Mouse (Mus musculus) Patski (cell line): Measurements from ENCODE around the gene Pf4. TPM values are rescaled to one million over a fixed set of nuclear protein-coding genes. Genes with fewer than 3 reads are reported as not detected.
"Not testable (repeated sequence)": the region's sequence is repeated elsewhere in the genome, so short reads cannot be mapped to it uniquely, and the experiment has no call there.

Experiments
- ATAC-seq: fragments of 100-300 bp; one replicate; pipeline ENCODE4 v1.8.0; 2021
- CTCF ChIA-PET: fragments of 350-600 bp; sonication (Branson Sonifier 250); formaldehyde crosslinking; loops from one replicate; lab custom pipeline; 2022; ENCODE audit warnings: inconsistent platforms; lab: Charles Lee
- POLR2A ChIA-PET: fragments of 350-600 bp; sonication (Branson Sonifier 250); formaldehyde crosslinking; loops from one replicate; lab custom pipeline; 2022; ENCODE audit warnings: antibody characterized with exemption, inconsistent platforms; lab: Charles Lee
- DNase-seq: peaks from one replicate; pipeline ENCODE4 v3.0.0-alpha.2; 2011; ENCODE audit warnings: low read depth, low spot score
- H3K27me3 ChIP-seq: fragments of 371-371 bp; one replicate; pipeline ENCODE4 v1.5.1; 2021
- CTCF ChIP-seq: fragments of 100-300 bp; IDR thresholded peaks from one replicate; pipeline ENCODE4 v1.5.1; 2021
- in situ Hi-C: fragments of 300-500 bp; cut with MboI; formaldehyde crosslinking; loops from 3 replicates; pipeline ENCODE4 v1.11.1; 2018; ENCODE audit warnings: low pct_unique_long_range_greater_than_20kb, mixed read lengths
- polyA plus RNA-seq: library from polyadenylated mRNA; unstranded; gene quantifications from one replicate; pipeline ENCODE4 v1.2.3, GENCODE M21; 2021

The Pf4 gene
- polyA plus RNA-seq, 1 experiment from 2014 or later = not detected

DNA sequence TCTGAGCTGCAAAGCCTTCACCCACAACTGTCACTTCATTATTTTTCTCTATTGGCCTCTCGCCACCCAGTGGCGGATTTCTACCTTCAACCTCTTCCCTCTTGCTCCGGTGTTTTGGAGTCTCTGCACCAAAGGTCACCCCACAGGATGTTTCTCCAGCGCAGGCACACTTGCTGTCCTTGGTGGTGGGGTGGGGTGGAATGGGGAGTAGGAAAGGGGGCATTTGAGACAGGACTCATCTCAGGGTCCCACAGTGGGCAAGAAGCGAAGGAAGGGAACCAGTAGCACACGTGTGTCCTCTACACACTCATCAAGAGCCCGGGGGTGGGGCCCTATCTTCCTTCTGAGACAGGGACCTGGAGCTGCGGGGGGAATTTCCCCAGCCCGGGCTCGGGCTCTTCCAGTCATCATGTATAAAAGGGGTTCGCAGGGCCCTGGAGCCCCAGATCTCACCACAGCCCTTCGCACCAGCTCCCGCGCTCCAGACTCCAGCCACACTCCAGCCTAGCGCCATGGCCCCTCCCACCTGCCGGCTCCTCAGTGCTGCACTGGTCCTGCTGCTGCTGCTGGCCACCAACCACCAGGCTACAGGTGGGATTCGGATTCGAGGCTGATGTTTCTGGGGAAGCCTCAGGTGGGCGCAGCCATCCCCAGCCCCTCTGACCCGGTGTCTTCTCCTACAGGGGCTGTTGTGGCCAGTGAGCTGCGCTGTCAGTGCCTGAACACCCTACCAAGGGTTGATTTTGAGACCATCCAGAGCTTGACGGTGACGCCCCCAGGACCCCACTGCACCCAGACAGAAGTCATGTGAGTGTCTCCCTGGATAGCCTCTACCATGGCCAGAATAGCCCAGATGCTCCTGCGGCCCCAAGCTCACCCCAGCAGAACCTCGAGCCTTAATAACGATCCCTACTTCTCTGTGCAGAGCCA is 13.7 kb downstream of the Pf4 start, which contains the start of gene Cxcl3:
TSS of gene Cxcl3 (plus strand) at position 445 of the 930 bp plus-strand sequence.
- ChIA-PET CTCF (interaction anchor here (0.6 to 3.2 kb wide), 15 partner anchors 13 to 126 kb away, joined by 3 to 39 read pairs (median 4); partner anchors contain the start of genes Cxcl5 and Pf4), POLR2A (no interaction called here)
- H3K27me3 ChIP-seq = no peaks in the 10 kb centered on the region
- in situ Hi-C loops = loop anchor here (5.0 kb wide), 1 partner anchor 129 kb away; no protein-coding TSS in a partner anchor
- ATAC-seq (peak; percentile 17), DNase-seq (no peak)
- peak; percentile 72 for TF ChIP-seq CTCF

DNA sequence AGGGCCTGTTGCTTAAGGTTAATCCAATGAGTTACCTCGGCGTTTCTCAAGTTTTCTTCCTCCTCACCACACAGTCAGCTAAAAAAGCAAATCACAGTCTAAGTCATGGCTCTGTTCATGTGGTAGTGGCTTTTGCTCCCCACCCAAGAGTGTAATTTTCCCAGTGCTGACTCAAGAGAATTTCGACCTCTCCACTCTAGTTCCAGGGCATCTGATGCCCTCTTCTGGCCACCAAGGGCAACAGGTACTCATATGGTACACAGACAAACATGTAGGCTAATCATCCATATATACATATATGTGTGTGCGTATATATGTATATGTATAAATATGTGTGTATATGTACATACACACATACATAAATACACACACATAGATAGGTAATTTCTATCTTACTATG is 15.9 kb downstream of the Pf4 start:
- no peak for ATAC-seq
- ChIA-PET CTCF (interaction anchor here (0.7 to 1.9 kb wide), 8 partner anchors 9 to 130 kb away, joined by 3 to 18 read pairs (median 3); partner anchors contain the start of gene Cxcl5), POLR2A (interaction anchor here (1.4 kb wide), 1 partner anchor 18 kb away, joined by 5 read pairs; no protein-coding TSS in a partner anchor)
- in situ Hi-C loops = loop anchor here (5.0 kb wide), 1 partner anchor 131 kb away; no protein-coding TSS in a partner anchor
- H3K27me3 ChIP-seq = no peaks in the 10 kb centered on the region
- no peak for DNase-seq
- TF ChIP-seq CTCF = peak; percentile 75

DNA sequence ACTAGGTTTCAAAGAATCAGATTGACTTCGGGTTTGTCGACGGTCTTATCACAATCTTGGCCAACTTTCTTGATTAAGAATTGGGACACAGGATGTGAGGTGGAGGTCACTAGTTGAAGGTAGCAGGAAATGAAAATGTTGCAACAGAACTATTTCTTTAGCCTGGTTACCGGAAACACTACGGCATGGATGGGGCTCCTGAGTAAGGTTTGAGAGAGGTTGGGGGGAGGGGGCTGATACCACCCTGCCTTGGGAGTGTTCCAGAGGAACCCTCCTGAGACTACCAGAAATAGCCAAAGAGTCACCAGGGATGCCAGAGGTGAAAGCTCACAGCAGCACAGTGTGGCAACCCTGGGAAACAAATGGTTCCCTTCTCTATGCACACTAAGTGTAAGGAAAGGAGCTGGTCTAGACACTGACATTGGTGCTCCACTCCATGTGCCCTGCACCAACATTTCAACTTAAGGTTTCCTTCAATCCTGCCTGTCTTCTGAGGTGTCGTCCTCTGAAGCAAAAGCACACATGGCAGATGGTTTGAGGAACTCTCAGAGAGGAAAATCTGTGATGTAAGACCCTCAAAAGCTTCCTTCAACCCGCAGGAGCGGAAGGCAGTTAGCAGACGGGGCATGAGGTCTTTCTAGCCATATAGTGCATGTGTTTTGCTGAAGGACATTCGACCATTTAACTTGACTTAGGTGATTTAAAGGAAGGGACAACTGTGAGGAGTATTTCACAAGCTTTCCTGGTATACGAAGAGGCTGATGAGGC is 17.3 kb downstream of the Pf4 start:
- ChIA-PET CTCF (interaction anchor here (0.9 to 1.9 kb wide), 3 partner anchors 8 to 128 kb away, joined by 4 to 18 read pairs (median 5); no protein-coding TSS in a partner anchor), POLR2A (interaction anchor here (1.4 kb wide), 1 partner anchor 17 kb away, joined by 5 read pairs; no protein-coding TSS in a partner anchor)
- in situ Hi-C loops = loop anchor here (5.0 to 10.0 kb wide), 2 partner anchors 115 to 132 kb away; partner anchors contain the start of gene Cxcl2
- no peaks in the 10 kb centered on the region for H3K27me3 ChIP-seq
- ATAC-seq (no peak), DNase-seq (no peak)
- TF ChIP-seq CTCF = no peak

DNA sequence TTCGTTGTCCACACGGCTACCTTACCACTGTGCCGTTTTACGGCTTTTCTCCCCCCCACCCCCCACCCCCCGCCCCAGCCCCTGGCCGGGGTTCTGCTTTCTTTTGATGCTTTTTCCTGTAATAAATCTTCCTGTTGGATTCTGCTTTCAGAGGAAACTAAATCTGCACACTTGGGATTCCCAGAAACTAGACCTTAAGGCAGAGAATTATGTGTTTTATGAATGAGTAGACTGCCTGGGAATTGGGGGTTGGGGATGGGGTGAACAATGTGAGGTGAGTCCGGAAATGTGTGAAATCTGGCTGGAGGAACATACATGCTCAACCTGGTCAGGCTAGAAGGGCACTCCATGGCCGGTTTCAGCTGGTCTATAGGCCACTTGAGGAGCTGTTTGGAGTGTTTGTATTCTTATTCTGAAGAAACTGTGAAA is 17.9 kb downstream of the Pf4 start:
- CTCF ChIA-PET = interaction anchor here (1.5 to 1.8 kb wide), 2 partner anchors 44 to 110 kb away, joined by 4 to 5 read pairs; no protein-coding TSS in a partner anchor
- ATAC-seq (no peak), DNase-seq (no peak)

DNA sequence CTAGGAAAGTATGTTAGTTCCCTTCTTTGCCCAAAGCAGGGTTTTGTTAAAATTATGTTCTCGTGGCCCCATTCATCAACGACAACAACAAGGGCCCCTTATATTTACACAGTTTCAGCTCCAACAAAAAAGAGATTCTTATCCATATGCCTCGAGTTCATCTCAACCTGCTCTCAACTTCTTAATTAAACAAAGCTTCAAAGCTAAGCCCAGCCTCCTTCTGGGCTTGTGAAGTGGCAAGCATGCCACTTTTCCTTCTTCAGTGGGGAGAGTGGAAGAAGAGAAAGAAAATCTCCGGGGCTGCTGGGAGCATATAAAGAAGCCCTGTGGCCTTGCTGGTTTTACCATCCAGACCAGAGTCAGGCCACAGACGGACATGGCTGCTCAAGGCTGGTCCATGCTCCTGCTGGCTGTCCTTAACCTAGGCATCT is 22.0 kb downstream of the Pf4 start, which contains the start of gene Cxcl15:
TSS of gene Cxcl15 (plus strand) at position 340 of the 431 bp plus-strand sequence.
- in situ Hi-C loops = loop anchor here (10.0 kb wide), 1 partner anchor 111 kb away; the partner anchor contains the start of gene Cxcl2
- ATAC-seq = no peak
- no peaks in the 10 kb centered on the region for H3K27me3 ChIP-seq
- TF ChIP-seq CTCF = no peak
- ChIA-PET CTCF (interaction anchor here (1.1 to 1.5 kb wide), 3 partner anchors 76 to 133 kb away, joined by 3 to 4 read pairs (median 3); no protein-coding TSS in a partner anchor), POLR2A (no interaction called here)
- no peak for DNase-seq

More for the DNA sequence above, 17.9 kb downstream of the Pf4 start:
- POLR2A ChIA-PET = no interaction called here
- in situ Hi-C loops = loop anchor here (10.0 kb wide), 1 partner anchor 115 kb away; the partner anchor contains the start of gene Cxcl2
- no peaks in the 10 kb centered on the region for H3K27me3 ChIP-seq
- TF ChIP-seq CTCF = no peak

DNA sequence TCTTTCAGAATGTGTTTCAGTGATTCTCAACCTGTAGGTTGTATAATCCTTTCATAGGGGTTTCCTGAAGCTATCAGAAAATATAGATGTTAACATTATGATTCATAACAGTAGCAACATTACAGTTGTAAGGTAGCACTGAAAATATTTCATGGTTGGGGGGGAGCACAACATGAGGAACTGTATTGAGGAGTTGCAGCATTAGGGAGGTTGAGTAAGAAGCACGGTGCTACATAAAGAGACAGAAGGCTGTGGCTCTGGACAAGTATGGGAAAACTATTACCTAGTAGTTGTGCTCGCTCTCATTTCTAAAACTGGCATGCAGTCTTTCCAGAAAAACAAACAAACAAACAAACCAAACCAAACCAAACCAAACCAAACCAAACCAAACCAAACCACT is 23.2 kb downstream of the Pf4 start:
- DNase-seq, H3K27me3 ChIP-seq, POLR2A ChIA-PET, ATAC-seq: not testable (repeated sequence)
- in situ Hi-C loops = loop anchor here (10.0 kb wide), 1 partner anchor 109 kb away; the partner anchor contains the start of gene Cxcl2
- CTCF ChIA-PET = interaction anchor here (0.7 to 1.3 kb wide), 2 partner anchors 16 to 72 kb away, joined by 3 read pairs; no protein-coding TSS in a partner anchor

DNA sequence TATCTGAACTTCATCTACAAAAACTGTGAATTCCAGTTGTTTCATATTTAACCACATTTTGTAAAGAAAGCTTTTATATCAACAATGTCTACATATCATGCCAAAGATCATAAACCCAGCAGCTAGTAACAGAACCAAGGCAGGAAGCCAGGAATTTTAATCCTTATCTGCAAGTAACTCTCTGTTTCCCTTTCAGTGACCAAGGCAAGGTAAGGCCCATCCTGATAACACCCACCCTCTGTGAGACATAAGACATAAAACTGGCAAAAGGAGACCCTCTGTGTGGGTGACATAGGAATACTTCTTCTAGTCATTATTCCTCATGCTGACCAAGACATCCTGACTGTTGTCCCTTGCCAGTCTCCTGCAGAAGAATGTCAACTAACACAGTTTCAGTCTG is 32.3 kb downstream of the Pf4 start:
- ChIA-PET POLR2A (no interaction called here), CTCF (interaction anchor here (1.1 to 1.7 kb wide), 3 partner anchors 15 to 59 kb away, joined by 4 to 5 read pairs (median 4); no protein-coding TSS in a partner anchor)
- ATAC-seq (no peak), DNase-seq (no peak)
- no peak for TF ChIP-seq CTCF
- in situ Hi-C loops = no loop called here
- no peaks in the 10 kb centered on the region for H3K27me3 ChIP-seq

DNA sequence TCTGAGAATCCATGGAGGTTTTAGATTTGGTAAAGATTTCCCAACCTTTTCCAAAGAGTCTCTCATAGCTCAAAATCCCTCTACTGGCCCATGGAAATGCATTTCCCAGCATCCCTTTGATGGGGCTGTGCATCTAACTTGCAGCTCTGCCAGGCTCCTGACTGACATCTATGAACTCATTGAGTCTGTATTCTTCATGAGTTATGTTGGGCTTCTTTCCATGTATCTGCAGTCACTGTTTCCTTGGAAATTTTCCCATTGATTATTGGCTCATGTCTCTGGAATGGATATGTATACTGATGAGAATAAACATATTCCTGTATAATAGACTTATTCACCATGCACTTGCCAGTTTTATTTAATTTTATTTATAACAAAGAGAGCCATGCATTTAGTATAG is 33.8 kb downstream of the Pf4 start:
- H3K27me3 ChIP-seq = no peaks in the 10 kb centered on the region
- in situ Hi-C loops = no loop called here
- ChIA-PET CTCF (no interaction called here), POLR2A (interaction anchor here (1.5 kb wide), 1 partner anchor 17 kb away, joined by 5 read pairs; no protein-coding TSS in a partner anchor)
- DNase-seq (no peak), ATAC-seq (no peak)
- no peak for TF ChIP-seq CTCF

DNA sequence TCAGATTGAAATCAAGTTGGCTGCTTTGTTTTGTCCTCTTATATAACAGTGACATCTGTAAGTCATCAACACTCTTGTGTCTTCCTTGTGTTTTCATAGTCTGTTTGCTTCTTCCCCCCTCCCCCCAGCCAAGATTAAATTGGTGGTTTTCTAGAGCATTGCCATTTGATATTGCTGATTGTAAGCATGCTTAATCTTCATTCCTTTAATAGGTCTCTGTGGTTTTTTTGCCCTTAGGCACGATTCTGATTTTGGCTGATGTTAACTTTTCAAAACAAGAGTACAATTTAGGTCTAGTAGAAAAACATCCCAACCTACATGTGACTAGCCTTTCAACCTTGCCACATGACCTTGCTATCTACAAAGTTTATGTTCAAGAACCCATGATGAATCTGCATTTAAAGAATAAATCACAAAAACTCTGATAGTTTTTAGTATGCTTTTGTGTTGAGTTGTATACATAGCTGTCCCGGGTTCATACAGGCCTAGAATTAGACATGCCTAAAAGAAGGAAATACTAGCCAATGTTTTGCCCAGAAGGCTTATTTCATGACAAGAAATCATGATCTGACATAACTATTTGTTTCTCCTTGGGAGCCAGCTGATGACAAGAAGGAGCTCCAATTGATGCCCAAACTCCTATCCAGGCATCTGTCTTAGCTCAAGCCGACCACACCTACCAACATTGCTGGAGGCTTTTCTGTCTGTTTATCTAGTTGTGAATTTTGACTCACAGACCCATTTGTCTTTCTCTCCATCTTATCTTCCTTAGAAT is 35.1 kb downstream of the Pf4 start:
- ChIA-PET CTCF (interaction anchor here (1.1 to 2.8 kb wide), 5 partner anchors 14 to 146 kb away, joined by 3 to 12 read pairs (median 4); partner anchors contain the start of gene Cxcl2), POLR2A (no interaction called here)
- TF ChIP-seq CTCF = no peak
- ATAC-seq (no peak), DNase-seq (no peak)
- in situ Hi-C loops = no loop called here
- no peaks in the 10 kb centered on the region for H3K27me3 ChIP-seq
